Mouse (Mus musculus): ENCODE data around the gene Reep1. TPM values are rescaled to one million over a fixed set of nuclear protein-coding genes. Genes with fewer than 3 reads are reported as not detected.

Gene Reep1
- polyA plus RNA-seq, 1 experiment from 2014 or later: 167 TPM

GRCm38 (mm10) chr6:71806713-71807112 is 99.4 kb downstream of the Reep1 start:
- H3K9me3 ChIP-seq (replicated peaks; ENCODE audit: control insufficient read depth, low read length): no peaks in the 10 kb centered on the region
- ATAC-seq (no peak), DNase-seq (ENCODE audit: low spot score) (no peak)
- 79% methylated on average over 1 of the region's 1 CpGs for WGBS
- H3K27ac ChIP-seq (ENCODE audit: low read depth, low read length): no peak overlapping the region
- peaks cover 39% of the 10 kb centered on the region for H3K36me3 ChIP-seq (ENCODE audit: control insufficient read depth, insufficient read depth, low read length)
- no peaks in the 10 kb centered on the region for H3K27me3 ChIP-seq (replicated peaks; ENCODE audit: control insufficient read depth, insufficient read depth, low read length)
- H3K9ac ChIP-seq (ENCODE audit: low read length): no peak overlapping the region
- no peak overlapping the region for H3K4me2 ChIP-seq (ENCODE audit: low read length)
- no peaks in the 10 kb centered on the region for H3K4me1 ChIP-seq (ENCODE audit: control insufficient read depth, insufficient read depth, low read length)
- no peak overlapping the region for H3K4me3 ChIP-seq (ENCODE audit: low read depth, low read length)

- DNase-seq (ENCODE audit: low spot score): no peak
- no peak for ATAC-seq
- Histone ChIP-seq H3K4me2 (ENCODE audit: low read length) (no peak overlapping the region), H3K27me3 (replicated peaks; ENCODE audit: control insufficient read depth, insufficient read depth, low read length) (no peaks in the 10 kb centered on the region), H3K4me3 (ENCODE audit: low read depth, low read length) (no peak overlapping the region), H3K36me3 (ENCODE audit: control insufficient read depth, insufficient read depth, low read length) (peaks cover 52% of the 10 kb centered on the region), H3K27ac (ENCODE audit: low read depth, low read length) (no peak overlapping the region), H3K9me3 (replicated peaks; ENCODE audit: control insufficient read depth, low read length) (no peaks in the 10 kb centered on the region), H3K4me1 (ENCODE audit: control insufficient read depth, insufficient read depth, low read length) (no peaks in the 10 kb centered on the region), H3K9ac (ENCODE audit: low read length) (no peak overlapping the region)
- WGBS: 90% methylated on average over 9 of the region's 9 CpGs
Measured at GRCm38 (mm10) chr6:71809890-71810289, 102.5 kb downstream of the Reep1 start.

GRCm38 (mm10) chr6:71812820-71813219 is 105.5 kb downstream of the Reep1 start:
- Histone ChIP-seq H3K9ac (ENCODE audit: low read length) (no peak overlapping the region), H3K27me3 (replicated peaks; ENCODE audit: control insufficient read depth, insufficient read depth, low read length) (no peaks in the 10 kb centered on the region), H3K27ac (ENCODE audit: low read depth, low read length) (no peak overlapping the region), H3K4me3 (ENCODE audit: low read depth, low read length) (no peak overlapping the region), H3K9me3 (replicated peaks; ENCODE audit: control insufficient read depth, low read length) (no peaks in the 10 kb centered on the region), H3K4me2 (ENCODE audit: low read length) (no peak overlapping the region), H3K36me3 (ENCODE audit: control insufficient read depth, insufficient read depth, low read length) (peaks cover 71% of the 10 kb centered on the region), H3K4me1 (ENCODE audit: control insufficient read depth, insufficient read depth, low read length) (no peaks in the 10 kb centered on the region)
- ATAC-seq (no peak), DNase-seq (ENCODE audit: low spot score) (no peak)
- 89% methylated on average over 2 of the region's 2 CpGs for WGBS

- H3K27me3 ChIP-seq (replicated peaks; ENCODE audit: control insufficient read depth, insufficient read depth, low read length): no peaks in the 10 kb centered on the region
- 97% methylated on average over 5 of the region's 5 CpGs for WGBS
- DNase-seq (ENCODE audit: low spot score) (no peak), ATAC-seq (no peak)
- H3K9me3 ChIP-seq (replicated peaks; ENCODE audit: control insufficient read depth, low read length): no peaks in the 10 kb centered on the region
- H3K36me3 ChIP-seq (ENCODE audit: control insufficient read depth, insufficient read depth, low read length): peaks cover 39% of the 10 kb centered on the region
- no peak overlapping the region for H3K4me3 ChIP-seq (ENCODE audit: low read depth, low read length)
- H3K4me2 ChIP-seq (ENCODE audit: low read length): no peak overlapping the region
- H3K27ac ChIP-seq (ENCODE audit: low read depth, low read length): no peak overlapping the region
- 0 out of 2 replicates have a peak, but pooled peaks cover 4% of the 10 kb centered on the region for H3K4me1 ChIP-seq (ENCODE audit: control insufficient read depth, insufficient read depth, low read length)
- no peak overlapping the region for H3K9ac ChIP-seq (ENCODE audit: low read length)
Measured at GRCm38 (mm10) chr6:71819764-71820292, 112.5 kb downstream of the Reep1 start.

- Histone ChIP-seq H3K27ac (ENCODE audit: low read depth, low read length) (no peak overlapping the region), H3K9ac (ENCODE audit: low read length) (peak overlapping the region; percentile 69), H3K4me1 (ENCODE audit: control insufficient read depth, insufficient read depth, low read length) (0 out of 2 replicates have a peak, but pooled peaks cover 4% of the 10 kb centered on the region), H3K9me3 (replicated peaks; ENCODE audit: control insufficient read depth, low read length) (no peaks in the 10 kb centered on the region), H3K27me3 (replicated peaks; ENCODE audit: control insufficient read depth, insufficient read depth, low read length) (no peaks in the 10 kb centered on the region), H3K4me3 (ENCODE audit: low read depth, low read length) (peak overlapping the region; percentile 65), H3K36me3 (ENCODE audit: control insufficient read depth, insufficient read depth, low read length) (peaks cover 6% of the 10 kb centered on the region), H3K4me2 (ENCODE audit: low read length) (peak overlapping the region; percentile 77)
- WGBS: 2% methylated on average over 7 of the region's 7 CpGs
- ATAC-seq (peak; percentile 44), DNase-seq (ENCODE audit: low spot score) (no peak)
Measured at GRCm38 (mm10) chr6:71823085-71823484, 115.7 kb downstream of the Reep1 start.

GRCm38 (mm10) chr6:71823488-71823887 is 116.1 kb downstream of the Reep1 start:
- WGBS: 0% methylated on average over 19 of the region's 19 CpGs
- Histone ChIP-seq H3K36me3 (ENCODE audit: control insufficient read depth, insufficient read depth, low read length) (peaks cover 2% of the 10 kb centered on the region), H3K27ac (ENCODE audit: low read depth, low read length) (no peak overlapping the region), H3K4me3 (ENCODE audit: low read depth, low read length) (peak overlapping the region; percentile 65), H3K9me3 (replicated peaks; ENCODE audit: control insufficient read depth, low read length) (no peaks in the 10 kb centered on the region), H3K4me2 (ENCODE audit: low read length) (peak overlapping the region; percentile 77), H3K27me3 (replicated peaks; ENCODE audit: control insufficient read depth, insufficient read depth, low read length) (no peaks in the 10 kb centered on the region), H3K4me1 (ENCODE audit: control insufficient read depth, insufficient read depth, low read length) (0 out of 2 replicates have a peak, but pooled peaks cover 4% of the 10 kb centered on the region), H3K9ac (ENCODE audit: low read length) (peak overlapping the region; percentile 69)
- ATAC-seq: peak; percentile 94
- peak; percentile 93 for DNase-seq (ENCODE audit: low spot score)

- H3K4me3 ChIP-seq (ENCODE audit: low read depth, low read length): peak overlapping the region; percentile 65
- WGBS: 40% methylated on average over 3 of the region's 3 CpGs
- peak overlapping the region; percentile 77 for H3K4me2 ChIP-seq (ENCODE audit: low read length)
- peak overlapping the region; percentile 69; the same call in 1 of the 2 replicates for H3K9ac ChIP-seq (ENCODE audit: low read length)
- H3K4me1 ChIP-seq (ENCODE audit: control insufficient read depth, insufficient read depth, low read length): 0 out of 2 replicates have a peak, but pooled peaks cover 4% of the 10 kb centered on the region
- no peaks in the 10 kb centered on the region for H3K36me3 ChIP-seq (ENCODE audit: control insufficient read depth, insufficient read depth, low read length)
- no peaks in the 10 kb centered on the region for H3K27me3 ChIP-seq (replicated peaks; ENCODE audit: control insufficient read depth, insufficient read depth, low read length)
- no peak for DNase-seq (ENCODE audit: low spot score)
- H3K9me3 ChIP-seq (replicated peaks; ENCODE audit: control insufficient read depth, low read length): no peaks in the 10 kb centered on the region
- peak; percentile 53 for ATAC-seq
- no peak overlapping the region for H3K27ac ChIP-seq (ENCODE audit: low read depth, low read length)
Measured at GRCm38 (mm10) chr6:71823961-71824360, 116.6 kb downstream of the Reep1 start.

GRCm38 (mm10) chr6:71826869-71827268 is 119.5 kb downstream of the Reep1 start, which contains the start of gene Mrpl35:
Gene Mrpl35 (minus strand): TSS chr6:71826969.
- H3K9ac ChIP-seq (ENCODE audit: low read length): no peak within 1 kb of the TSS
- ATAC-seq (no peak), DNase-seq (ENCODE audit: low spot score) (no peak)
- H3K4me2 ChIP-seq (ENCODE audit: low read length): no peak within 1 kb of the TSS
- H3K27ac ChIP-seq (ENCODE audit: low read depth, low read length): no peak within 1 kb of the TSS
- peaks cover 8% of the 10 kb centered on the region for H3K4me1 ChIP-seq (ENCODE audit: control insufficient read depth, insufficient read depth, low read length)
- H3K36me3 ChIP-seq (ENCODE audit: control insufficient read depth, insufficient read depth, low read length): no peaks in the 10 kb centered on the region
- H3K4me3 ChIP-seq (ENCODE audit: low read depth, low read length): no peak within 1 kb of the TSS
- H3K27me3 ChIP-seq (replicated peaks; ENCODE audit: control insufficient read depth, insufficient read depth, low read length): no peaks in the 10 kb centered on the region
- H3K9me3 ChIP-seq (replicated peaks; ENCODE audit: control insufficient read depth, low read length): no peaks in the 10 kb centered on the region
- WGBS: 49% methylated on average over 1 of the region's 1 CpGs

- Histone ChIP-seq H3K27ac (ENCODE audit: low read depth, low read length) (no peak overlapping the region), H3K27me3 (replicated peaks; ENCODE audit: control insufficient read depth, insufficient read depth, low read length) (no peaks in the 10 kb centered on the region), H3K9me3 (replicated peaks; ENCODE audit: control insufficient read depth, low read length) (no peaks in the 10 kb centered on the region), H3K4me2 (ENCODE audit: low read length) (no peak overlapping the region), H3K9ac (ENCODE audit: low read length) (no peak overlapping the region), H3K4me1 (ENCODE audit: control insufficient read depth, insufficient read depth, low read length) (peaks cover 12% of the 10 kb centered on the region), H3K4me3 (ENCODE audit: low read depth, low read length) (no peak overlapping the region), H3K36me3 (ENCODE audit: control insufficient read depth, insufficient read depth, low read length) (0 out of 2 replicates have a peak, but pooled peaks cover 5% of the 10 kb centered on the region)
- ATAC-seq (no peak), DNase-seq (ENCODE audit: low spot score) (no peak)
- WGBS: 88% methylated on average over 9 of the region's 9 CpGs
Measured at GRCm38 (mm10) chr6:71829768-71830167, 122.4 kb downstream of the Reep1 start.
